Mouse (Mus musculus): Measurements from ENCODE around the gene Ddx52. TPM values are rescaled to one million over a fixed set of nuclear protein-coding genes. Genes with fewer than 3 reads are reported as not detected.

Ddx52 gene
- polyA plus RNA-seq, 1 experiment from 2014 or later, result 28.8 TPM

GRCm38 (mm10) chr11:84001257-84001656 lies 59.4 kb downstream of the Ddx52 start:
- Histone ChIP-seq H3K27me3 (ENCODE audit: control insufficient read depth, insufficient read depth, low read length) (no peaks in the 10 kb centered on the region), H3K36me3 (ENCODE audit: control insufficient read depth, insufficient read depth, low read length) (peaks cover 82% of the 10 kb centered on the region), H3K27ac (replicated peaks; ENCODE audit: low read depth, low read length) (no peak overlapping the region), H3K4me2 (ENCODE audit: low read length) (no peak overlapping the region), H3K4me1 (ENCODE audit: control insufficient read depth, insufficient read depth, low read length) (no peaks in the 10 kb centered on the region), H3K9ac (replicated peaks; ENCODE audit: low read length) (no peak overlapping the region), H3K9me3 (ENCODE audit: control insufficient read depth, low read length) (no peaks in the 10 kb centered on the region), H3K4me3 (replicated peaks; ENCODE audit: low read depth, low read length) (no peak overlapping the region)
- ATAC-seq (ENCODE audit: low FRiP score, low TSS enrichment) (no peak), DNase-seq (no peak)
- WGBS, result 94% methylated on average over 3 of the region's 3 CpGs

- ATAC-seq (ENCODE audit: low FRiP score, low TSS enrichment), result no peak
- no peaks in the 10 kb centered on the region for H3K4me1 ChIP-seq (ENCODE audit: control insufficient read depth, insufficient read depth, low read length)
- H3K27ac ChIP-seq (replicated peaks; ENCODE audit: low read depth, low read length), result no peak overlapping the region
- no peak overlapping the region for H3K4me2 ChIP-seq (ENCODE audit: low read length)
- H3K9me3 ChIP-seq (ENCODE audit: control insufficient read depth, low read length), result no peaks in the 10 kb centered on the region
- no peaks in the 10 kb centered on the region for H3K27me3 ChIP-seq (ENCODE audit: control insufficient read depth, insufficient read depth, low read length)
- no peak overlapping the region for H3K4me3 ChIP-seq (replicated peaks; ENCODE audit: low read depth, low read length)
- no peak overlapping the region for H3K9ac ChIP-seq (replicated peaks; ENCODE audit: low read length)
- H3K36me3 ChIP-seq (ENCODE audit: control insufficient read depth, insufficient read depth, low read length), result peaks cover 85% of the 10 kb centered on the region
- WGBS, result 90% methylated on average over 6 of the region's 6 CpGs
- no peak for DNase-seq
These were observed 62.1 kb downstream of the Ddx52 start for GRCm38 (mm10) chr11:84003986-84004385.

GRCm38 (mm10) chr11:84009001-84009400 lies 67.1 kb downstream of the Ddx52 start:
- H3K4me2 ChIP-seq (ENCODE audit: low read length), result no peak overlapping the region
- no peak overlapping the region for H3K4me3 ChIP-seq (replicated peaks; ENCODE audit: low read depth, low read length)
- H3K36me3 ChIP-seq (ENCODE audit: control insufficient read depth, insufficient read depth, low read length), result peaks cover 60% of the 10 kb centered on the region
- H3K9me3 ChIP-seq (ENCODE audit: control insufficient read depth, low read length), result no peaks in the 10 kb centered on the region
- H3K27me3 ChIP-seq (ENCODE audit: control insufficient read depth, insufficient read depth, low read length), result no peaks in the 10 kb centered on the region
- 81% methylated on average over 9 of the region's 9 CpGs for WGBS
- no peak overlapping the region for H3K27ac ChIP-seq (replicated peaks; ENCODE audit: low read depth, low read length)
- H3K9ac ChIP-seq (replicated peaks; ENCODE audit: low read length), result no peak overlapping the region
- ATAC-seq (ENCODE audit: low FRiP score, low TSS enrichment), result no peak
- H3K4me1 ChIP-seq (ENCODE audit: control insufficient read depth, insufficient read depth, low read length), result peaks cover 35% of the 10 kb centered on the region
- DNase-seq, result no peak

DNA sequence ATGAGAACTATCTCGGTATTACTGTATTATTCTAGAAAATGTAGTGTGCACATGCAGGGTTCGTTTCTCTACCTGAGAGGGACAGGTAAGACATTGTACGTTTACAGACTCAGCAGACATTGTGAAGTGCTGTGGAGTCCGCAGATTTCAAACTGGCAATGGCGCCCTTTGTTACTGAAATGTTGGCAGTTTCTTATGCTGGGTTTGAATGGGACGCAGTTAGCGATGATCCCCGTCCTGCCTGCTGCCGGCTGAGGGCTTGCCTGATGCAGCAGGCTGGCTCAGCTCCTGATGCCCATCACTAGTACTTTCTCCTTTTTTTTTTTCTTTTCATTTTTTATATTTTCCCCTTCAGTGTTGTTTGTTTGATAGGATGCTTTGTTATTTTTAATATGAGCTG lies 68.5 kb downstream of the Ddx52 start:
- ATAC-seq (ENCODE audit: low FRiP score, low TSS enrichment) (no peak), DNase-seq (peak; percentile 24)
- no peaks in the 10 kb centered on the region for H3K9me3 ChIP-seq (ENCODE audit: control insufficient read depth, low read length)
- 0 out of 2 replicates have a peak overlapping the region, but pooled peaks have one; percentile 13 for H3K9ac ChIP-seq (replicated peaks; ENCODE audit: low read length)
- H3K4me3 ChIP-seq (replicated peaks; ENCODE audit: low read depth, low read length), result no peak overlapping the region
- 0 out of 2 replicates have a peak overlapping the region, but pooled peaks have one; percentile 65 for H3K27ac ChIP-seq (replicated peaks; ENCODE audit: low read depth, low read length)
- peaks cover 46% of the 10 kb centered on the region for H3K36me3 ChIP-seq (ENCODE audit: control insufficient read depth, insufficient read depth, low read length)
- peak overlapping the region; percentile 44; the same call in 1 of the 2 replicates for H3K4me2 ChIP-seq (ENCODE audit: low read length)
- WGBS, result 39% methylated on average over 9 of the region's 9 CpGs
- H3K27me3 ChIP-seq (ENCODE audit: control insufficient read depth, insufficient read depth, low read length), result no peaks in the 10 kb centered on the region
- peaks cover 40% of the 10 kb centered on the region for H3K4me1 ChIP-seq (ENCODE audit: control insufficient read depth, insufficient read depth, low read length)

DNA sequence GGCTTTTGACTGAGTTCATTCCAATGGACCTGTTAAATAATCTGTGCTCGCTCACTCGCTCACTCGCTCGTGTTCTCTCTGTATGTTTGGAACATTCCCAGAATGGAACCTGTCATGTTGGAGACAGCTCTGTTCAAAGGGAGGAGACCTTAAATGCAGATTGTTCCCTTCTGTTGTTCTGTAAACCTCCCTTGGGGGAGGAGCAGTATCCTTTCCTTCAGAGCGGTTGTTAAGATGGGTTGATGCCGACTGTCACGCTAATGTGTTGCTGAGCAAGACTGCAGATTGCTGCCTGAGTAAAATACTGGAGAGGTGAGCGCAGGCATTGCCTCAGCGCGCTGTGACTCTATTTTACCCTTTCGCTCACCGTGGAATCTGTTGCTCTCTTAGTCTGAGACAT lies 69.2 kb downstream of the Ddx52 start:
- H3K27ac ChIP-seq (replicated peaks; ENCODE audit: low read depth, low read length), result peak overlapping the region; percentile 65
- H3K9me3 ChIP-seq (ENCODE audit: control insufficient read depth, low read length), result no peaks in the 10 kb centered on the region
- no peak for ATAC-seq (ENCODE audit: low FRiP score, low TSS enrichment)
- peak overlapping the region; percentile 44 for H3K4me2 ChIP-seq (ENCODE audit: low read length)
- H3K27me3 ChIP-seq (ENCODE audit: control insufficient read depth, insufficient read depth, low read length), result no peaks in the 10 kb centered on the region
- peak; percentile 59 for DNase-seq
- H3K4me1 ChIP-seq (ENCODE audit: control insufficient read depth, insufficient read depth, low read length), result peaks cover 40% of the 10 kb centered on the region
- peak overlapping the region; percentile 13; the same call in 1 of the 2 replicates for H3K9ac ChIP-seq (replicated peaks; ENCODE audit: low read length)
- peaks cover 39% of the 10 kb centered on the region for H3K36me3 ChIP-seq (ENCODE audit: control insufficient read depth, insufficient read depth, low read length)
- WGBS, result 5% methylated on average over 12 of the region's 12 CpGs
- no peak overlapping the region for H3K4me3 ChIP-seq (replicated peaks; ENCODE audit: low read depth, low read length)

DNA sequence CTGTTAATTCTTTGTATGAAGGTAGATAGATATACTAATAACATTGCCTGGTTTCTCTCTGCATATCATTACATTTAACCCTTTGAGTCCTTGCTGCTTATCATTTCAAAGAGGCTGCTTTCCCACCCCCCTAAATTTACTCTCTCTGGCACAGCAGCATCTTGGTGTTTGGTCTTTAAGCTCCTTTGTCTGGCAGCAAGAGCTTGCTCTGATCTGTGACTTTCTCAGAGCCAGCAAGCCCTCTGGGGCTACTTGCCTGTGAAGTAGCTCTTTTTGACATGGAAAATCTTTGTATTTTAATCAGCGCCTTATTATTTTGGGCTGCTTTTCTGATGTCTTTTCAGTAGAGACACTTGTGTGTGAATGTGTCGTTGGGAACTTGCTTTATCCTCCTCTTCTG lies 69.7 kb downstream of the Ddx52 start:
- peaks cover 35% of the 10 kb centered on the region for H3K36me3 ChIP-seq (ENCODE audit: control insufficient read depth, insufficient read depth, low read length)
- peaks cover 40% of the 10 kb centered on the region for H3K4me1 ChIP-seq (ENCODE audit: control insufficient read depth, insufficient read depth, low read length)
- no peak overlapping the region for H3K4me3 ChIP-seq (replicated peaks; ENCODE audit: low read depth, low read length)
- no peak for ATAC-seq (ENCODE audit: low FRiP score, low TSS enrichment)
- no peaks in the 10 kb centered on the region for H3K27me3 ChIP-seq (ENCODE audit: control insufficient read depth, insufficient read depth, low read length)
- H3K9me3 ChIP-seq (ENCODE audit: control insufficient read depth, low read length), result no peaks in the 10 kb centered on the region
- peak overlapping the region; percentile 44 for H3K4me2 ChIP-seq (ENCODE audit: low read length)
- DNase-seq, result peak; percentile 57
- WGBS, result 7% methylated on average over 2 of the region's 2 CpGs
- peak overlapping the region; percentile 13; the same call in 1 of the 2 replicates for H3K9ac ChIP-seq (replicated peaks; ENCODE audit: low read length)
- peak overlapping the region; percentile 65 for H3K27ac ChIP-seq (replicated peaks; ENCODE audit: low read depth, low read length)

Other genes starting within 250 kb of the Ddx52 start
- 1.5 TPM in 1 of 2 replicates, not detected in the other for gene Wfdc17, start 238.1 kb upstream of the Ddx52 start, polyA plus RNA-seq (2014; fragmentation: Nextera tagmentation; extraction: Ambion mirVana)
- not detected in 2 replicates for gene Wfdc18, start 233.0 kb upstream of the Ddx52 start, polyA plus RNA-seq (2014; fragmentation: Nextera tagmentation; extraction: Ambion mirVana)
- gene Wfdc21, start 195.1 kb upstream of the Ddx52 start, polyA plus RNA-seq (2014; fragmentation: Nextera tagmentation; extraction: Ambion mirVana), result not detected in 2 replicates
- 36.6 and 37.2 TPM in 2 replicates for gene Heatr6, start 188.4 kb upstream of the Ddx52 start, polyA plus RNA-seq (2014; fragmentation: Nextera tagmentation; extraction: Ambion mirVana)
- 0.12 TPM in 2 replicates for gene Hnf1b, start 92.0 kb upstream of the Ddx52 start, polyA plus RNA-seq (2014; fragmentation: Nextera tagmentation; extraction: Ambion mirVana)
- gene Synrg, start 22.4 kb downstream of the Ddx52 start, polyA plus RNA-seq (2014; fragmentation: Nextera tagmentation; extraction: Ambion mirVana), result 25.8 and 34.2 TPM in 2 replicates
- 8.4 and 9.0 TPM in 2 replicates for gene Dusp14, start 127.2 kb downstream of the Ddx52 start, polyA plus RNA-seq (2014; fragmentation: Nextera tagmentation; extraction: Ambion mirVana)
- 27.6 and 31.0 TPM in 2 replicates for gene Tada2a, start 187.5 kb downstream of the Ddx52 start, polyA plus RNA-seq (2014; fragmentation: Nextera tagmentation; extraction: Ambion mirVana)
- gene Acaca, start 187.6 kb downstream of the Ddx52 start, polyA plus RNA-seq (2014; fragmentation: Nextera tagmentation; extraction: Ambion mirVana), result 33.4 and 40.8 TPM in 2 replicates
- gene Gm11437, start 225.4 kb downstream of the Ddx52 start, polyA plus RNA-seq (2014; fragmentation: Nextera tagmentation; extraction: Ambion mirVana), result 0.29 TPM in 1 of 2 replicates, not detected in the other

Data from midbrain, embryonic 14.5 days (tissue).